Mouse (Mus musculus): ENCODE measurements around the gene Zmiz1.

Zmiz1 gene

GRCm38 (mm10) chr14:25617264-25617663 lies 158.3 kb downstream of the Zmiz1 start:
- Histone ChIP-seq H3K27me3 (ENCODE audit: insufficient read depth, low read length) (peaks cover 49% of the 10 kb centered on the region), H3K4me3 (replicated peaks; ENCODE audit: low read length) (no peak overlapping the region), H3K4me1 (replicated peaks; ENCODE audit: low read depth, low read length) (peaks cover 50% of the 10 kb centered on the region), H3K9me3 (ENCODE audit: low read length) (no peaks in the 10 kb centered on the region), H3K36me3 (ENCODE audit: insufficient read depth, low read length) (peaks cover 13% of the 10 kb centered on the region; the same call in 1 of the 2 replicates)
- TF ChIP-seq NANOG (IDR thresholded peaks at IDR 0.05; ENCODE audit: borderline replicate concordance, low read length) (no peak), POU5F1 (IDR thresholded peaks at IDR 0.05; ENCODE audit: borderline replicate concordance, low read length) (no peak), CTCF (conservative IDR thresholded peaks at IDR 0.05; ENCODE audit: low read length) (no peak)

DNA sequence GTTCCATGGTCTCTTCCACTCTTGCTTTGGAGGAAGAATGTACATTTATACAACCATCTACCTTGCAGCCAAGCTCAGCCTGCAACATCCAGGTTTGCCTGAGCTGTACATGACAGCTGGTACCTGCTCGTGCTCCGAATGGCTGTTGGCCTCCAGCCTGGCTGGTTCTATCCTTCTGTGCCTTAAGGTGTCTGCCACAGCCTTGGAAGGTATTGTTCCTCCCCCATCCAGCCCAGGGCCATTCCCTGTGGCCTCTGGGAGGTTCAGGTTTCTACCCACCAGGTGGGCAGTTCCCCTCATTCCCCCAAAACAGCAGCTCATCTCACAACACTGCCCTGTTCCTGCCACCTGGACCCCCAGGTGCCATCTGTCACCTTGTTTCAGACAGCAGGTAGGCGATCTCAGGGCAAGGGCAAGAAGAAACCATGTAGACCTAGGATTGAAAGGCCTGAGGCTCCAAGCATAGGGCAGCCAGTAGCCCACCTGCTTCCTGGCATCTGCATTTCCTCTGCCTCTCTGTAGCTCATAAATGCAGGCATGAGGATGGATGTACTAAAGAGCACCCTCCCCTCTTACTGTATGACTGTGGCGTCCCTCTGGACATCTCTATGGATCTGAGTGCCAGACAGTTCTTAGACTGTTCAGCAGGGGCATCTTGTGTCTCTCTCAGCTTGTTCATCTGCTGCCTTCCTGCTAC lies 160.2 kb downstream of the Zmiz1 start:
- H3K4me3 ChIP-seq (replicated peaks; ENCODE audit: low read length): no peak overlapping the region
- peaks cover 50% of the 10 kb centered on the region for H3K4me1 ChIP-seq (replicated peaks; ENCODE audit: low read depth, low read length)
- H3K27me3 ChIP-seq (ENCODE audit: insufficient read depth, low read length): peaks cover 52% of the 10 kb centered on the region
- TF ChIP-seq POU5F1 (IDR thresholded peaks at IDR 0.05; ENCODE audit: borderline replicate concordance, low read length) (no peak), NANOG (IDR thresholded peaks at IDR 0.05; ENCODE audit: borderline replicate concordance, low read length) (no peak), CTCF (conservative IDR thresholded peaks at IDR 0.05; ENCODE audit: low read length) (no peak)
- no peaks in the 10 kb centered on the region for H3K9me3 ChIP-seq (ENCODE audit: low read length)
- H3K36me3 ChIP-seq (ENCODE audit: insufficient read depth, low read length): peaks cover 22% of the 10 kb centered on the region; the same call in 1 of the 2 replicates

GRCm38 (mm10) chr14:25620766-25621165 lies 161.8 kb downstream of the Zmiz1 start:
- TF ChIP-seq POU5F1 (IDR thresholded peaks at IDR 0.05; ENCODE audit: borderline replicate concordance, low read length): no peak
- H3K9me3 ChIP-seq (ENCODE audit: low read length): no peaks in the 10 kb centered on the region
- H3K4me1 ChIP-seq (replicated peaks; ENCODE audit: low read depth, low read length): peaks cover 39% of the 10 kb centered on the region
- H3K4me3 ChIP-seq (replicated peaks; ENCODE audit: low read length): no peak overlapping the region
- peaks cover 24% of the 10 kb centered on the region; the same call in 1 of the 2 replicates for H3K36me3 ChIP-seq (ENCODE audit: insufficient read depth, low read length)
- H3K27me3 ChIP-seq (ENCODE audit: insufficient read depth, low read length): peaks cover 39% of the 10 kb centered on the region; the same call in 1 of the 2 replicates

- Histone ChIP-seq H3K9me3 (ENCODE audit: low read length) (no peaks in the 10 kb centered on the region), H3K27me3 (ENCODE audit: insufficient read depth, low read length) (peaks cover 42% of the 10 kb centered on the region; the same call in 1 of the 2 replicates), H3K36me3 (ENCODE audit: insufficient read depth, low read length) (peaks cover 34% of the 10 kb centered on the region), H3K4me3 (replicated peaks; ENCODE audit: low read length) (no peak overlapping the region), H3K4me1 (replicated peaks; ENCODE audit: low read depth, low read length) (peaks cover 40% of the 10 kb centered on the region)
- no peak for TF ChIP-seq NANOG (IDR thresholded peaks at IDR 0.05; ENCODE audit: borderline replicate concordance, low read length)
- TF ChIP-seq POU5F1 (IDR thresholded peaks at IDR 0.05; ENCODE audit: borderline replicate concordance, low read length): no peak
- TF ChIP-seq CTCF (conservative IDR thresholded peaks at IDR 0.05; ENCODE audit: low read length): no peak
Observed at GRCm38 (mm10) chr14:25623698-25624097, 164.7 kb downstream of the Zmiz1 start.

DNA sequence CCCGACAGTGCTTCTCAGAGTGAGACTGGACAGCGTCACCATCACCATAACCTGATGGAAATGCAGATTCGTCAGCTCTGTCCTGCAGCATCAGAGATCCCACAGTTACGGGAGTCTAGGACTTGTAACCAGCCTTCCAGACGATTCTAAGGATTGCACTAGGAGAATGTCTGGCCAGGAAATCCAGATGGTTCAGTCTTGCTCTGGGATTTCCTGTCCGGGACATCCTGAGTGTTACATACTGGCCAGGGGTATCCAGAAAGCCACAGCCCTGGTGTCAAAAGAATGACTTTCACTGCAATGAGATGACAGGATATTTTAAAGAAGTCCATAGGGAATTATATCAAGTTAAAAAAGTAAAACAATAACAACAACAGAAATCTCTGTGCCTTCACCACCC lies 165.7 kb downstream of the Zmiz1 start:
- peaks cover 32% of the 10 kb centered on the region for H3K4me1 ChIP-seq (replicated peaks; ENCODE audit: low read depth, low read length)
- no peaks in the 10 kb centered on the region for H3K9me3 ChIP-seq (ENCODE audit: low read length)
- H3K27me3 ChIP-seq (ENCODE audit: insufficient read depth, low read length): peaks cover 35% of the 10 kb centered on the region; the same call in 1 of the 2 replicates
- no peak overlapping the region for H3K4me3 ChIP-seq (replicated peaks; ENCODE audit: low read length)
- peaks cover 32% of the 10 kb centered on the region for H3K36me3 ChIP-seq (ENCODE audit: insufficient read depth, low read length)
- TF ChIP-seq NANOG (IDR thresholded peaks at IDR 0.05; ENCODE audit: borderline replicate concordance, low read length) (no peak), CTCF (conservative IDR thresholded peaks at IDR 0.05; ENCODE audit: low read length) (no peak), POU5F1 (IDR thresholded peaks at IDR 0.05; ENCODE audit: borderline replicate concordance, low read length) (no peak)

- no peak overlapping the region for H3K4me3 ChIP-seq (replicated peaks; ENCODE audit: low read length)
- H3K9me3 ChIP-seq (ENCODE audit: low read length): no peaks in the 10 kb centered on the region
- no peak for TF ChIP-seq NANOG (IDR thresholded peaks at IDR 0.05; ENCODE audit: borderline replicate concordance, low read length)
- no peak for TF ChIP-seq CTCF (conservative IDR thresholded peaks at IDR 0.05; ENCODE audit: low read length)
- TF ChIP-seq POU5F1 (IDR thresholded peaks at IDR 0.05; ENCODE audit: borderline replicate concordance, low read length): no peak
- peaks cover 34% of the 10 kb centered on the region for H3K36me3 ChIP-seq (ENCODE audit: insufficient read depth, low read length)
- peaks cover 47% of the 10 kb centered on the region for H3K4me1 ChIP-seq (replicated peaks; ENCODE audit: low read depth, low read length)
- H3K27me3 ChIP-seq (ENCODE audit: insufficient read depth, low read length): 0 out of 2 replicates have a peak, but pooled peaks cover 20% of the 10 kb centered on the region
Observed at GRCm38 (mm10) chr14:25627599-25628255, 168.7 kb downstream of the Zmiz1 start.

GRCm38 (mm10) chr14:25628448-25629099 lies 169.6 kb downstream of the Zmiz1 start:
- peaks cover 30% of the 10 kb centered on the region for H3K36me3 ChIP-seq (ENCODE audit: insufficient read depth, low read length)
- no peaks in the 10 kb centered on the region for H3K9me3 ChIP-seq (ENCODE audit: low read length)
- no peak overlapping the region for H3K4me3 ChIP-seq (replicated peaks; ENCODE audit: low read length)
- H3K4me1 ChIP-seq (replicated peaks; ENCODE audit: low read depth, low read length): peaks cover 44% of the 10 kb centered on the region
- 0 out of 2 replicates have a peak, but pooled peaks cover 14% of the 10 kb centered on the region for H3K27me3 ChIP-seq (ENCODE audit: insufficient read depth, low read length)
- TF ChIP-seq NANOG (IDR thresholded peaks at IDR 0.05; ENCODE audit: borderline replicate concordance, low read length) (no peak), CTCF (conservative IDR thresholded peaks at IDR 0.05; ENCODE audit: low read length) (no peak), POU5F1 (IDR thresholded peaks at IDR 0.05; ENCODE audit: borderline replicate concordance, low read length) (no peak)

DNA sequence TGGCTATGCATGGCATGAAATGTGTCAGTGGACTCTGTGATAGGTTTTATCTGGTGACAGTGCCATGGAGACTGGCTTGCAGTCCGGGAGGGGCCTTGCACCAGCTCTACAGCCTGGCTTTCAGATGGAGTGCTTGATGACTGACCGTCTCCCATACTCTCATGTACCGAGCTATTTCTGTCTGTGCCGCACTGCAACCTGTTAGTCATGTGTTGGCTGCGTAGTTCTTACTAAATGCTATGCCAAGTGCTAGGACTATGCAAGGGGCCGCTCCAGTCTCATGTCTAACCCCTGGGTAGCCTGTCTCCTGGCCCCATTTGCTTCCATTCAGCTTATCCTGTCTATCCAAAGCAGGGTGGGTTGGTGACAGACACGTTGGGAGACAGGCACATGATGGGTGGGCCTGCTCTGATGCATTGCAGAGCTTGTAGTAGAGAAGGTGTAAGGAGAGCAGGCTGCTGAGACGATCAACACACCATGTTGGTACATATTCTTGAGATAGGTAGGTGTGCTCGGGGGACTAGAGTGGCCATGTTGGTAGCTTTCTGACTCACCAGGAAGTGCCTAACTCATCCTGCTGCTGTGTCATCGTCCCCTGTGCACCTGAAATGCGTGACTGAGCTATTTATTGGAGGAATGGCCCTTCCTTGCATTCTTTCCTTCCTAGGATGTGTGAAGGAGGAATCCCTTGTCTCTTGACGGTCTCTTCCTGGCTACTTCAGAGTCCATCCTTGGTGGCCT lies 171.1 kb downstream of the Zmiz1 start:
- 0 out of 2 replicates have a peak, but pooled peaks cover 8% of the 10 kb centered on the region for H3K27me3 ChIP-seq (ENCODE audit: insufficient read depth, low read length)
- H3K4me1 ChIP-seq (replicated peaks; ENCODE audit: low read depth, low read length): peaks cover 50% of the 10 kb centered on the region
- H3K36me3 ChIP-seq (ENCODE audit: insufficient read depth, low read length): peaks cover 18% of the 10 kb centered on the region; the same call in 1 of the 2 replicates
- H3K4me3 ChIP-seq (replicated peaks; ENCODE audit: low read length): no peak overlapping the region
- H3K9me3 ChIP-seq (ENCODE audit: low read length): no peaks in the 10 kb centered on the region
- TF ChIP-seq NANOG (IDR thresholded peaks at IDR 0.05; ENCODE audit: borderline replicate concordance, low read length) (no peak), CTCF (conservative IDR thresholded peaks at IDR 0.05; ENCODE audit: low read length) (no peak), POU5F1 (IDR thresholded peaks at IDR 0.05; ENCODE audit: borderline replicate concordance, low read length) (no peak)
